Mouse (Mus musculus) ES-Bruce4 (cell line): ENCODE data around the gene Ascc3. TPM values are rescaled to one million over a fixed set of nuclear protein-coding genes. Genes with fewer than 3 reads are reported as not detected.

ENCODE experiments used
- H3K27ac ChIP-seq: 2 replicates; pipeline ENCODE4 v1.5.1; 2012; ENCODE audit warnings: low read length, inconsistent platforms; ENCODE audit not compliant: insufficient read depth
- H3K27me3 ChIP-seq: 2 replicates; pipeline ENCODE4 v1.6.1; 2012; ENCODE audit warnings: mild to moderate bottlenecking, low read length, inconsistent platforms; ENCODE audit not compliant: control insufficient read depth, poor library complexity, insufficient read depth, severe bottlenecking
- H3K36me3 ChIP-seq: 2 replicates; pipeline ENCODE4 v1.6.1; 2012; ENCODE audit warnings: inconsistent platforms, mild to moderate bottlenecking, low read length, moderate library complexity; ENCODE audit not compliant: control insufficient read depth, poor library complexity, insufficient read depth, severe bottlenecking
- H3K4me1 ChIP-seq: one replicate; pipeline ENCODE4 v1.8.1; 2011; ENCODE audit warnings: low read length; ENCODE audit not compliant: control insufficient read depth, insufficient read depth
- H3K4me3 ChIP-seq: 2 replicates; pipeline ENCODE4 v1.5.1; 2011; ENCODE audit warnings: low read depth, mild to moderate bottlenecking, low read length
- H3K9ac ChIP-seq: 2 replicates; pipeline ENCODE4 v1.6.1; 2012; ENCODE audit warnings: low read depth, mild to moderate bottlenecking, inconsistent platforms; ENCODE audit not compliant: poor library complexity, severe bottlenecking
- H3K9me3 ChIP-seq: replicated peaks from 2 replicates; pipeline ENCODE4 v1.6.1; 2012; ENCODE audit warnings: mild to moderate bottlenecking, low read length, inconsistent platforms; ENCODE audit not compliant: control insufficient read depth, poor library complexity, insufficient read depth, severe bottlenecking
- CTCF ChIP-seq: IDR thresholded peaks from one replicate; pipeline ENCODE4 v1.8.1; 2011; ENCODE audit warnings: low read depth, low read length
- EP300 ChIP-seq: IDR thresholded peaks from 2 replicates; pipeline ENCODE4 v1.6.1; 2011; ENCODE audit warnings: low read depth, low read length; ENCODE audit not compliant: insufficient read depth
- POLR2A ChIP-seq: IDR thresholded peaks from one replicate; pipeline ENCODE4 v1.8.1; 2011; ENCODE audit warnings: low read length; ENCODE audit not compliant: insufficient read depth
- polyA plus RNA-seq: library from polyadenylated mRNA; stranded (reverse); fragments of >200 nt; gene quantifications from 2 replicates; pipeline ENCODE4 v1.2.4, GENCODE M21; 2011; ENCODE audit warnings: low read depth; ENCODE audit not compliant: missing spikeins, insufficient read depth, insufficient read length

Gene Ascc3
- polyA plus RNA-seq, 1 experiment = 39.1 TPM

DNA sequence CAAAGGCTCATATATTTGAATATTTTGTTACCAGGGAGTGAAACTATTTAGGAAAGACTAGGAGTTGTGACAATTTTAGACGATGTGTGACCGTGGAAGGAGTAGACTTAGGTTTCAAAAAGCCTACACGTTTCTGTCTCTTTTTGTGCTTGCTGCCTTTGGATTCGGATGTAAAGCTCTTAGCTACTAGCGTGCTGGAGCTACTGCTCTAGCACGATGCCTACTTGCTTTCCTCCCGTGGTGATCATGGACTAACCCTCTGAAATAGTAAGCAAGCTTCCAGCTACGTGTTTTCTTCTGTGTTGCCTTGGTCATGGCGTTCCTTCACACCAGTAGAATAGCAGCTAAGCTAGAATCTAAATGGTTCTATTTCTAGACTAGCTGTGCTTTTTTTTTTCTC, 21.4 kb downstream of the Ascc3 start:
- H3K9me3 ChIP-seq = no peaks in the 10 kb centered on the region
- H3K4me3 ChIP-seq = no peak overlapping the region
- no peak overlapping the region for H3K9ac ChIP-seq
- no peak for TF ChIP-seq EP300
- TF ChIP-seq POLR2A = no peak
- TF ChIP-seq CTCF = no peak
- H3K27me3 ChIP-seq = no peaks in the 10 kb centered on the region
- H3K27ac ChIP-seq = no peak overlapping the region
- no peaks in the 10 kb centered on the region; the same call in 1 of the 2 replicates for H3K36me3 ChIP-seq
- no peaks in the 10 kb centered on the region for H3K4me1 ChIP-seq

GRCm38 (mm10) chr10:50625874-50626273, 33.4 kb downstream of the Ascc3 start:
- Histone ChIP-seq H3K4me1 (no peaks in the 10 kb centered on the region), H3K9me3 (no peaks in the 10 kb centered on the region), H3K9ac (no peak overlapping the region), H3K27ac (no peak overlapping the region), H3K27me3 (no peaks in the 10 kb centered on the region), H3K36me3 (no peaks in the 10 kb centered on the region), H3K4me3 (no peak overlapping the region)
- TF ChIP-seq EP300 = no peak
- no peak for TF ChIP-seq CTCF
- no peak for TF ChIP-seq POLR2A

GRCm38 (mm10) chr10:50639607-50640006, 47.1 kb downstream of the Ascc3 start:
- Histone ChIP-seq H3K9me3 (no peaks in the 10 kb centered on the region), H3K4me1 (no peaks in the 10 kb centered on the region), H3K36me3 (no peaks in the 10 kb centered on the region), H3K27me3 (no peaks in the 10 kb centered on the region), H3K4me3 (no peak overlapping the region), H3K9ac (no peak overlapping the region), H3K27ac (no peak overlapping the region)
- TF ChIP-seq POLR2A = no peak
- TF ChIP-seq EP300 = no peak
- no peak for TF ChIP-seq CTCF

DNA sequence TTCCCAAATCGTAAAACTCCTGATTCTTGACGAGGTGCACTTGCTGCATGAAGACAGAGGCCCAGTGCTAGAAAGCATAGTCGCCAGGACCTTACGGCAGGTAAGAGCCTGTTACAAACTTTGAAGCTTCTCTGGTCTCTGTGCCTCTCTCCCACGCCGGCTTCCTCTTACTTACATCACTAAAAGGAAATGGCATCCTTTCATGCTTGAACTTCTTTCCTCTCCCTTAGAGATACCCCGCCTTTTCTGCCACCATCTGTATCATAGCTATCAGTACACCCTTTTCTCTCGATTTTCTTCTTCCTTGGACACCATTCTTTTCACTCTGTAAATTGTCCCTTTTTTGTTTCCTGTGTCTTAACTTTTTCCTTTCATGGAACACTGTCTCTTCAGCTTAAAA, 58.1 kb downstream of the Ascc3 start:
- Histone ChIP-seq H3K9ac (no peak overlapping the region), H3K9me3 (no peaks in the 10 kb centered on the region)

DNA sequence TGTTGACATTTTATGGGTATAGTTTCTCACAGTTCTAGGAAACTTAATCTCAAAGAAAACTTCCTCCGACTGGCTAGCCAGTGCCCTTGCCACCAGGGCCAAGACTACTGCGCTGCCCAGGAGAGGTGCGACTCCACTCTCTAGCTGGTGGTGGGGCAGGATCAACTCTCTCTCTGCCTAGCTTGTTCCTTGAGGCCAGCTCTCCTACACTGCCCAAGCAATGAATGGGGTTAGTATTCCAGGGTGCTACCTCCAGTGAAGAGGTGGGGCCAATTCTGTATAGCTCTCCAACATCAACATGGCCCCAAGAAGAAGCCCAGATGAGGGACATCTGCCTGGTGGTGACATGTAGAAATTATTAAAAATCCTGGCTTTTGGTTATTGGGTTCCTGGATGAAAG, 61.1 kb downstream of the Ascc3 start:
- Histone ChIP-seq H3K36me3 (no peaks in the 10 kb centered on the region; the same call in 1 of the 2 replicates), H3K27ac (no peak overlapping the region), H3K9ac (no peak overlapping the region), H3K4me3 (no peak overlapping the region), H3K9me3 (no peaks in the 10 kb centered on the region), H3K4me1 (no peaks in the 10 kb centered on the region), H3K27me3 (no peaks in the 10 kb centered on the region)
- TF ChIP-seq CTCF (no peak), EP300 (no peak), POLR2A (no peak)

More for the DNA sequence above, 58.1 kb downstream of the Ascc3 start:
- Histone ChIP-seq H3K27me3 (no peaks in the 10 kb centered on the region), H3K4me3 (no peak overlapping the region), H3K36me3 (no peaks in the 10 kb centered on the region; the same call in 1 of the 2 replicates), H3K4me1 (no peaks in the 10 kb centered on the region), H3K27ac (no peak overlapping the region)
- TF ChIP-seq CTCF (no peak), EP300 (no peak), POLR2A (no peak)

GRCm38 (mm10) chr10:50657352-50657751, 64.9 kb downstream of the Ascc3 start:
- no peak overlapping the region for H3K4me3 ChIP-seq
- H3K27ac ChIP-seq = no peak overlapping the region
- TF ChIP-seq EP300 (no peak), CTCF (no peak), POLR2A (no peak)
- no peaks in the 10 kb centered on the region for H3K27me3 ChIP-seq
- H3K4me1 ChIP-seq = no peaks in the 10 kb centered on the region
- H3K36me3 ChIP-seq = no peaks in the 10 kb centered on the region
- no peaks in the 10 kb centered on the region for H3K9me3 ChIP-seq
- H3K9ac ChIP-seq = no peak overlapping the region
